Mouse (Mus musculus) cortical plate, adult 2 months (tissue): ENCODE results near the gene Cox8c.

Experiments used
- CTCF ChIP-seq: fragments of 200-500 bp; IDR thresholded peaks from 2 replicates; pipeline ENCODE4 v1.5.1; 2011; ENCODE audit warnings: mild to moderate bottlenecking, control low read depth, low read length; ENCODE audit not compliant: insufficient read depth; ENCODE audit errors: extremely low read depth
- POLR2A ChIP-seq: fragments of 200-500 bp; IDR thresholded peaks from 2 replicates; pipeline ENCODE4 v1.6.1; 2011; ENCODE audit warnings: mild to moderate bottlenecking, low read length, control low read depth; ENCODE audit not compliant: insufficient read depth; ENCODE audit errors: extremely low read depth

GRCm38 (mm10) chr12:102877301-102878030 lies 21.6 kb upstream of the Cox8c start:
- no peak for TF ChIP-seq CTCF
- no peak for TF ChIP-seq POLR2A
